Mouse (Mus musculus) gastrocnemius, postnatal 25 days (tissue): ENCODE measurements around the gene Kdelr3. TPM values are rescaled to one million over a fixed set of nuclear protein-coding genes. Genes with fewer than 3 reads are reported as not detected.
A peak's percentile ranks its signal among the peaks of the same experiment; 100 is the strongest.

Source experiments
- DNase-seq: peaks from one replicate; pipeline ENCODE4 v3.0.0; 2022
- total RNA-seq, 2 experiments: library from RNA; stranded (reverse); gene quantifications; 1 replicate in 1 of 2; 2 replicates in 1 of 2; pipeline ENCODE4 v1.2.3; 2021

Kdelr3 gene
- total RNA-seq, 2 experiments from 2014 or later: 7.3 to 7.7 TPM

GRCm38 (mm10) chr15:79510425-79510824 lies 5.8 kb upstream of the Kdelr3 start:
- no peak for DNase-seq

GRCm38 (mm10) chr15:79511553-79512320 lies 4.5 kb upstream of the Kdelr3 start:
- peak; percentile 69 for DNase-seq

GRCm38 (mm10) chr15:79513940-79514339 lies 2.3 kb upstream of the Kdelr3 start:
- peak; percentile 56 for DNase-seq

GRCm38 (mm10) chr15:79517710-79518109 lies 1.5 kb downstream of the Kdelr3 start:
- no peak for DNase-seq

GRCm38 (mm10) chr15:79518571-79518970 lies 2.4 kb downstream of the Kdelr3 start:
- DNase-seq: no peak

GRCm38 (mm10) chr15:79519400-79520220 lies 3.4 kb downstream of the Kdelr3 start:
- no peak for DNase-seq

GRCm38 (mm10) chr15:79525564-79525963 lies 9.4 kb downstream of the Kdelr3 start:
- no peak for DNase-seq

GRCm38 (mm10) chr15:79525979-79526768 lies 10.0 kb downstream of the Kdelr3 start:
- peak; percentile 48 for DNase-seq

GRCm38 (mm10) chr15:79527192-79527591 lies 11.0 kb downstream of the Kdelr3 start:
- peak; percentile 66 for DNase-seq

GRCm38 (mm10) chr15:79527991-79528639 lies 11.9 kb downstream of the Kdelr3 start:
- no peak for DNase-seq

- peak; percentile 63 for DNase-seq
These were observed 13.7 kb downstream of the Kdelr3 start for GRCm38 (mm10) chr15:79529935-79530334.

GRCm38 (mm10) chr15:79533796-79534195 lies 17.6 kb downstream of the Kdelr3 start:
- DNase-seq: no peak

- no peak for DNase-seq
These were observed 27.8 kb downstream of the Kdelr3 start for GRCm38 (mm10) chr15:79543968-79544367.

GRCm38 (mm10) chr15:79545496-79545895 lies 29.3 kb downstream of the Kdelr3 start:
- no peak for DNase-seq

GRCm38 (mm10) chr15:79545921-79546399 lies 29.7 kb downstream of the Kdelr3 start:
- DNase-seq: peak; percentile 82

- peak; percentile 96 for DNase-seq
These were observed 30.4 kb downstream of the Kdelr3 start, which contains the start of gene Ddx17 for GRCm38 (mm10) chr15:79546410-79547288. Gene Ddx17 (minus strand): TSS chr15:79546741.

- DNase-seq: no peak
These were observed 31.1 kb downstream of the Kdelr3 start for GRCm38 (mm10) chr15:79547289-79547820.

- DNase-seq: no peak
These were observed 32.0 kb downstream of the Kdelr3 start for GRCm38 (mm10) chr15:79548226-79548625.

GRCm38 (mm10) chr15:79552566-79552965 lies 36.4 kb downstream of the Kdelr3 start:
- DNase-seq: no peak

- no peak for DNase-seq
These were observed 43.4 kb downstream of the Kdelr3 start for GRCm38 (mm10) chr15:79559649-79560048.
